Mouse (Mus musculus) regulatory T cell (primary cell): Measurements from ENCODE around the gene Trp53rka.

ENCODE experiments used
- in situ Hi-C: fragments of 300-600 bp; cut with MboI, MseI; formaldehyde crosslinking; loops from one replicate; pipeline ENCODE4 v1.15.1; 2025; ENCODE audit warnings: high pct_unique_total_duplicates

The Trp53rka gene

GRCm38 (mm10) chr2:165486401-165486800 lies 6.7 kb downstream of the Trp53rka start:
- in situ Hi-C loops = loop anchor here (5.0 kb wide), 1 partner anchor 124 kb away; no protein-coding TSS in a partner anchor

GRCm38 (mm10) chr2:165485826-165486225 lies 7.3 kb downstream of the Trp53rka start:
- in situ Hi-C loops = loop anchor here (5.0 kb wide), 1 partner anchor 124 kb away; no protein-coding TSS in a partner anchor

GRCm38 (mm10) chr2:165484152-165484551 lies 9.0 kb downstream of the Trp53rka start:
- in situ Hi-C loops = no loop called here

- in situ Hi-C loops = no loop called here
Observed at GRCm38 (mm10) chr2:165482003-165482402, 11.1 kb downstream of the Trp53rka start.

- in situ Hi-C loops = no loop called here
Observed at GRCm38 (mm10) chr2:165475850-165476249, 17.3 kb downstream of the Trp53rka start.

- in situ Hi-C loops = no loop called here
Observed at GRCm38 (mm10) chr2:165475412-165475811, 17.7 kb downstream of the Trp53rka start.

- in situ Hi-C loops = no loop called here
Observed at GRCm38 (mm10) chr2:165473003-165473402, 20.1 kb downstream of the Trp53rka start, which contains the start of gene Slc13a3. Slc13a3 (minus strand) TSS chr2:165473230.

GRCm38 (mm10) chr2:165471943-165472342 lies 21.2 kb downstream of the Trp53rka start:
- in situ Hi-C loops = no loop called here

- in situ Hi-C loops = no loop called here
Observed at GRCm38 (mm10) chr2:165470167-165470566, 23.0 kb downstream of the Trp53rka start.

- in situ Hi-C loops = no loop called here
Observed at GRCm38 (mm10) chr2:165467824-165468452, 25.2 kb downstream of the Trp53rka start.

GRCm38 (mm10) chr2:165459663-165460062 lies 33.5 kb downstream of the Trp53rka start:
- in situ Hi-C loops = no loop called here

- in situ Hi-C loops = no loop called here
Observed at GRCm38 (mm10) chr2:165458189-165458588, 34.9 kb downstream of the Trp53rka start.

GRCm38 (mm10) chr2:165456710-165457109 lies 36.4 kb downstream of the Trp53rka start:
- in situ Hi-C loops = no loop called here

GRCm38 (mm10) chr2:165452730-165453693 lies 40.1 kb downstream of the Trp53rka start:
- in situ Hi-C loops = no loop called here

GRCm38 (mm10) chr2:165448475-165448874 lies 44.6 kb downstream of the Trp53rka start:
- in situ Hi-C loops = no loop called here

GRCm38 (mm10) chr2:165444861-165445260 lies 48.3 kb downstream of the Trp53rka start:
- in situ Hi-C loops = no loop called here

GRCm38 (mm10) chr2:165442981-165443380 lies 50.1 kb downstream of the Trp53rka start:
- in situ Hi-C loops = no loop called here

- in situ Hi-C loops = no loop called here
Observed at GRCm38 (mm10) chr2:165441613-165442012, 51.5 kb downstream of the Trp53rka start.
